Mouse (Mus musculus) C2C12 (cell line): ENCODE measurements at regions not wholly inside any gene's neighbourhood (a gene's known extent, or its start where the extent isn't known, plus 50 kb on each side); places are given as distances from the start of the nearest gene placed in this dataset.
A peak's percentile ranks its signal among the peaks of the same experiment; 100 is the strongest.

Experiments used
- H3K27me3 ChIP-seq: one replicate; pipeline ENCODE4 v1.6.1; 2011; ENCODE audit not compliant: control insufficient read depth, insufficient read depth, insufficient read length
- H3K36me3 ChIP-seq: one replicate; pipeline ENCODE4 v1.6.1; 2011; ENCODE audit not compliant: control insufficient read depth, insufficient read depth
- H3K4me3 ChIP-seq: one replicate; pipeline ENCODE4 v1.5.1; 2011; ENCODE audit warnings: mild to moderate bottlenecking, control low read depth; ENCODE audit not compliant: poor library complexity, insufficient read depth, severe bottlenecking
- H3K79me2 ChIP-seq: one replicate; pipeline ENCODE4 v1.6.1; 2011; ENCODE audit not compliant: control insufficient read depth, insufficient read depth
- H3K79me3 ChIP-seq: one replicate; pipeline ENCODE4 v1.6.1; 2011; ENCODE audit warnings: low read depth, control low read depth
- H3ac ChIP-seq: one replicate; pipeline ENCODE3; 2011; ENCODE audit warnings: low read depth; ENCODE audit not compliant: control insufficient read depth, insufficient read length
- CEBPB ChIP-seq: IDR thresholded peaks from one replicate; pipeline ENCODE4 v1.6.1; 2011; ENCODE audit warnings: low read depth, mild to moderate bottlenecking, control low read depth, moderate library complexity
- CTCF ChIP-seq: IDR thresholded peaks from one replicate; pipeline ENCODE4 v1.5.1; 2011; ENCODE audit not compliant: control insufficient read depth, insufficient read depth, insufficient read length
- FOSL1 ChIP-seq: IDR thresholded peaks from one replicate; pipeline ENCODE4 v1.8.0; 2011; ENCODE audit warnings: mild to moderate bottlenecking, low read length; ENCODE audit not compliant: poor library complexity, insufficient read depth, severe bottlenecking
- MAX ChIP-seq: IDR thresholded peaks from one replicate; pipeline ENCODE4 v1.6.1; 2011; ENCODE audit warnings: mild to moderate bottlenecking, control low read depth
- MYOD1 ChIP-seq: IDR thresholded peaks from one replicate; pipeline ENCODE4 v1.6.1; 2011; ENCODE audit warnings: low read depth; ENCODE audit not compliant: control insufficient read depth, insufficient read length
- MYOG ChIP-seq: IDR thresholded peaks from one replicate; pipeline ENCODE4 v1.6.1; 2011; ENCODE audit not compliant: control insufficient read depth, insufficient read length; ENCODE audit errors: extremely low read depth
- USF1 ChIP-seq: IDR thresholded peaks from one replicate; pipeline ENCODE4 v1.6.1; 2011; ENCODE audit warnings: low read depth, mild to moderate bottlenecking, control low read depth, moderate library complexity

DNA sequence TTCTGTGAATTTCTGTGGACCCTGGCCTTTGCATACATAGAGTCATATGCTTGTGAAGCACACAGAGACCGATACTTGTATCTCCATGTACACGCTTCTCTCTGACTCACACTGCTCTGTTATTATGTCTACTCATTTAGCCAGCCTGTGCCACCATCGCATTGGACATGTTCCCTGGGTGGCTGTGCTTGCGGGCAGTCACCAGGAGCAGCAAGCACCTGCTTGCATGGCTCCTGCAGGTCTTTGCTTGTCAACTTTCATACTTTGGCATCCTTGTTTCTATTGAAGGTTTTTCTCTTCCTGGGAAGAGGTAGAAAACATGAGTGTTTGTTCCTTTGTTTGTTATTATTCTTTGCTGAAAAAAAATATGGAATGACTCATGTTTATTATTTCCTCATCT is 136.1 kb upstream of the Ahr start:
- no peaks in the 10 kb centered on the region for H3K27me3 ChIP-seq
- TF ChIP-seq MYOG (no peak), MAX (no peak), USF1 (no peak), CEBPB (no peak), MYOD1 (no peak), FOSL1 (no peak), CTCF (no peak)

DNA sequence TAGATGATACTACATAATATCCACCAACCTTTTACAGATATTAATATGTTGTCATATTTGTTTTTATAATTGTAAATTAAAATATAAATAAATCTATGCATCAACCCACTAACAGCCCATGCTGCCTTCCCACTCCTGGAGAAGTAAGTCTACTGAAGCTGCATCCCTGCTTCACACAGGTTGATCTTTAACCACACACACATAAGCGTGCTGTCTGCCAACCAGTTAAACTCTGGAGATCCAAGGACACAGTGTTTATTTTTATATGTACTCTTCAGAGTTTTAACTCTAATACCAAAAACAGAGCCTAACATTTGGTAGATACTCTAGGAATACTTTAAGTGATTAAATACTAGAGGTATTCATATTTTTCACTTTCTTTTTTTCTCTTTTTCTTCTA is 133.9 kb upstream of the Ahr start:
- no peak overlapping the region for H3K4me3 ChIP-seq
- H3K36me3 ChIP-seq = no peaks in the 10 kb centered on the region
- no peak for TF ChIP-seq USF1
- TF ChIP-seq CTCF = no peak
- no peak for TF ChIP-seq MAX
- no peak for TF ChIP-seq MYOG
- no peak for TF ChIP-seq MYOD1
- no peak for TF ChIP-seq FOSL1
- no peak for TF ChIP-seq CEBPB
- no peak overlapping the region for H3ac ChIP-seq
- no peaks in the 10 kb centered on the region for H3K79me2 ChIP-seq
- no peaks in the 10 kb centered on the region for H3K27me3 ChIP-seq
- H3K79me3 ChIP-seq = no peaks in the 10 kb centered on the region

More for the DNA sequence above, 136.1 kb upstream of the Ahr start:
- H3K4me3 ChIP-seq = no peak overlapping the region
- H3K36me3 ChIP-seq = no peaks in the 10 kb centered on the region
- no peaks in the 10 kb centered on the region for H3K79me2 ChIP-seq
- H3ac ChIP-seq = no peak overlapping the region
- H3K79me3 ChIP-seq = no peaks in the 10 kb centered on the region

DNA sequence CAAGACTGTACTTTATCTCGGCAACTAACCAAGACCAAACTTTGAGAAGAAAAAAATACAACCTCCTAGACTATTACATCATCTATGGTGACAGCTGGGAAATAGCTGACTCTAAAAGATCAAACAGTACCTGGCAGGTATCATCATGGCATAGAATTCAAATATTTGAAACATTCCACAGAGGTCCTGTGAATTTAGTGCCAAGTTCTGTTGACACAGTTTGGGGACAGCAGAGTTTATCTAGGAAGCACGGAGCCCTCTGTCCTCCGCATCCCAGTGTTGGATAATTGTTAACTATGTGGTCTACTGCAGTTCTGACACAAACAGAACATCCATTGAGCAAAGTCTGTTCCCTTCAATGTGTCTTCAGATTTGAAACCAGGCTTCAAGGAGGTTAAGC is 132.9 kb upstream of the Ahr start:
- TF ChIP-seq FOSL1 (no peak), CTCF (no peak), CEBPB (no peak), MYOG (no peak), USF1 (no peak), MYOD1 (no peak), MAX (no peak)
- Histone ChIP-seq H3K27me3 (no peaks in the 10 kb centered on the region), H3K36me3 (no peaks in the 10 kb centered on the region), H3K79me3 (no peaks in the 10 kb centered on the region), H3K4me3 (no peak overlapping the region), H3ac (no peak overlapping the region), H3K79me2 (no peaks in the 10 kb centered on the region)

DNA sequence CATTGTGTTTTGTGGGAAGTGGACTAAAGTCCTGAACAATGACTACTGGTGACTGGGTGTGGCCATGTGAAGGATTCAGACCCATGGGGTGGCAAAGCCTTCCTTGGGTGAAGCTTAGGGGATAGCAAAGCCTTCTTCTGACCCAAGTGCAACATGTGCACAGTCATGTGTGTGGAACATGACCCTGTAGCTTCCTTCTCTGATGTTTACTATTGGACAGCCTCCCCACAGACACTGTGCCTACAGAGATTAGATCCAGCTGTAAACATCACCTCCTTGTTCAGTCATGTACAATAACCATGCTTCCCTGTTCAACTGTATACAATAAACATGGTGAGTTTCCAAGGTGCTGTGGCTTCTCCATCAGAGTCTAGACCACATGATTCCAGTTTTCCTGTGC is 132.4 kb upstream of the Ahr start:
- no peak overlapping the region for H3K4me3 ChIP-seq
- TF ChIP-seq FOSL1 (no peak), MAX (no peak), USF1 (no peak), MYOG (no peak), CTCF (no peak), CEBPB (no peak), MYOD1 (no peak)
- H3K36me3 ChIP-seq = no peaks in the 10 kb centered on the region
- no peaks in the 10 kb centered on the region for H3K79me3 ChIP-seq
- H3ac ChIP-seq = no peak overlapping the region
- H3K27me3 ChIP-seq = no peaks in the 10 kb centered on the region
- H3K79me2 ChIP-seq = no peaks in the 10 kb centered on the region

DNA sequence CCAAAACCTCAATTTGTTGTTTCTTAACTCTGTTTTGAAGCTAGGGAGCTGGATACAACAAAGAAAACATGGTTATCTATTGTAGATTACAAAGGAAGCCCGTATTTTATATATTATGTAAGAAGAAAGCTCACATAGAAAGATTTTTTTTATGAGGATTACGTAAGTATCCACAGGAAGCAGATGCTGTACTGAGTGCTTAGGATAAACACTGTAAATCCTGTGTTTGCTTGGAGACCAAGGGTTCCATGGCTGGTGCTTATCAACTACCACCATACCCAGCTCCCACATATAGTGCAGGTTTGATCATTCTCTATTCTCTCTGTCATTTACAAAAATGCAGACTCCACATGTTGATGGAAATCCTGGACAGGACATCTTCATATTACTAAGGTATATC is 131.2 kb upstream of the Ahr start:
- Histone ChIP-seq H3K79me2 (no peaks in the 10 kb centered on the region), H3K27me3 (no peaks in the 10 kb centered on the region), H3K79me3 (no peaks in the 10 kb centered on the region), H3K4me3 (no peak overlapping the region), H3K36me3 (no peaks in the 10 kb centered on the region), H3ac (no peak overlapping the region)
- TF ChIP-seq CTCF (no peak), USF1 (no peak), MAX (no peak), MYOD1 (no peak)

DNA sequence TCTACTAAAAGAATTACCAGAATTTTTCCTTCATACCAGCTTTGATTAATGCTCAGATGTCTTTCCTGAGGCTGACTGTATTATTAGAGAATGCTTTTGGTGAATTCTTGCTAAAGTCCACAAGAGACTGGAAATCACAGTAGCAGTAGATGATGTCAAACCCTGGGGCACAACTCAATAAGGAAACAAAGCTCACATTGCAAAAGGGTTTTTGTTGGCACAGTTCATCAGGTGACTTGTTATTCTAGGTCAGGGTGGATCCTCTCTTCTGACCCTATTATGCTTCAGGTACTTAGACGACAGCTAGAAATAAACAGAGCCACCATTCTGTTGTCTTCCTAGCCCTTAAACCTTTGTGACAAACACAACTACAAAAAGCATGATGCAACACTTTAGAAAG is 128.2 kb upstream of the Ahr start:
- no peak for TF ChIP-seq FOSL1
- no peak for TF ChIP-seq CTCF
- TF ChIP-seq MAX = no peak
- Histone ChIP-seq H3K4me3 (no peak overlapping the region), H3ac (no peak overlapping the region), H3K27me3 (no peaks in the 10 kb centered on the region), H3K36me3 (no peaks in the 10 kb centered on the region), H3K79me2 (no peaks in the 10 kb centered on the region), H3K79me3 (no peaks in the 10 kb centered on the region)

DNA sequence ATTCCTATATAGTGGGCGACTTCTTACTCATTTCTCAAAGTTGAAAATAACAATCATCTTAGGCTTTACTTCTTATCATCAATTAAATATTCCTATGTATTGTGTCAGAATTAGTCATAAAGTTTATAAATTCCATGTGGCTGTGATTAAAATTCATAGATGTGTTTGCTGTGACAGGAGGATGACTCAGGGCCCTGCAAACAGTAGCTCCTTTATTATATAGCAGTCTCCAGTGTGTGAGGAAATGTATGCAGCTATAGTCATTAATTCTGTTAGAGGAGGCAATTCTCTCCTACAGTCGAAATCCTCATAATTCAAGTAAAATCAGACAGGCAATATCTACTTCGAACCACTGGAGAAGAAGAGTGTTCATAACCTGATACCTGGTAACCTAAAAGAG is 121.7 kb upstream of the Ahr start:
- no peak overlapping the region for H3ac ChIP-seq

More for the DNA sequence above, 121.7 kb upstream of the Ahr start:
- Histone ChIP-seq H3K4me3 (no peak overlapping the region), H3K79me3 (no peaks in the 10 kb centered on the region), H3K27me3 (no peaks in the 10 kb centered on the region), H3K79me2 (no peaks in the 10 kb centered on the region), H3K36me3 (no peaks in the 10 kb centered on the region)
- peak; percentile 78 for TF ChIP-seq FOSL1
- TF ChIP-seq CEBPB = peak; percentile 27
- TF ChIP-seq MAX = no peak
